Comparison of ENCODE assay signal across 11 mouse cellular contexts in the genomic region with DNA sequence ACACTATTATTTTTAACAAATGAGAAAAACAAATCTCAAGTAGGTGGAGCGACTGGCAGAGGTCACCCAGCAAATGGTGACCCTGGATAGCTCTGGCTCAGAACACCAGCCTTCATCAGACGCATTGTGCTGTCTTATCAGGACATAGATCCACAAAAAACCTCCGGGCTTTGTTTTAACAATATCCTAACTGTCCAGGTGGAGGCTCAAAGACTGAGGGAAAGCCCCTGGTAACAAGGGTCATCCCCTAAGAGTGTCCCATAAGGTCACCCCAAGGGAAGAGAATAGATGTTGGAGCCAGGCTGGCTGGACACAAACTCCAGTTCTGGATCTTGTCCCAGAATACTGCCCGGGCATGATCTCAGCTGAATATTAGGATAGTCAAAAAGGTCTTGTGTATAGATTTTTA. TPM values are rescaled to one million over a fixed set of nuclear protein-coding genes. Genes with fewer than 3 reads are reported as not detected.
DNase-seq lines count a peak whose midpoint lies in the region; ATAC-seq and TF ChIP-seq lines count a peak whose summit lies in the region.
"Had no signal": no experiment of that assay in that cellular context is flagged by ENCODE, and none has a peak within 500 bp of the region (broad histone marks: within the 10 kb centered on the region; RNA-seq: fewer than 3 reads in every experiment).

No protein-coding gene starts in this region.

- no peak overlapping the region for H3K4me2 ChIP-seq in forebrain, postnatal 0 days (ENCODE audit: low read depth)
- H3K4me2 ChIP-seq: intestine, embryonic 15.5 days had no signal

- no peaks in the 10 kb centered on the region for H3K9me3 ChIP-seq in heart, embryonic 10.5 days
- H3K9me3 ChIP-seq in forebrain, postnatal 0 days (ENCODE audit: low read length), result no peaks in the 10 kb centered on the region
- H3K9me3 ChIP-seq: intestine, embryonic 15.5 days had no signal

- ATAC-seq in forebrain, postnatal 0 days, result no peak
- ATAC-seq: intestine, embryonic 15.5 days; Patski had no signal

- no peaks in the 10 kb centered on the region for H3K36me3 ChIP-seq in heart, embryonic 10.5 days
- H3K36me3 ChIP-seq in forebrain, postnatal 0 days (ENCODE audit: insufficient read depth), result no peaks in the 10 kb centered on the region
- H3K36me3 ChIP-seq: intestine, embryonic 15.5 days had no signal

- peaks cover 28% of the 10 kb centered on the region for H3K4me1 ChIP-seq in heart, embryonic 10.5 days
- no peaks in the 10 kb centered on the region for H3K4me1 ChIP-seq in forebrain, postnatal 0 days (ENCODE audit: insufficient read depth)
- H3K4me1 ChIP-seq: intestine, embryonic 15.5 days had no signal

- intact Hi-C loops in heart, postnatal 10 days (cut with DNase I), result loop anchor here (5.0 kb wide), 1 partner anchor 86 kb away; no protein-coding TSS in a partner anchor

- no peak overlapping the region for H3K27ac ChIP-seq in heart, embryonic 10.5 days
- H3K27ac ChIP-seq in forebrain, postnatal 0 days (ENCODE audit: low read depth, low read length), result no peak overlapping the region
- H3K27ac ChIP-seq: intestine, embryonic 15.5 days had no signal

- no peak for TF ChIP-seq CTCF in forebrain, postnatal 0 days (IDR thresholded peaks at IDR 0.05; ENCODE audit: low read depth)

- WGBS in heart, embryonic 10.5 days, result 61% methylated on average over 4 of the region's 4 CpGs
- WGBS in forebrain, postnatal 0 days, result 81% methylated on average over 4 of the region's 4 CpGs

- peak; percentile 82 to 88 for DNase-seq in heart, adult 18-20 months
- no peak for DNase-seq in heart, embryonic 10.5 days (ENCODE audit: low spot score)
- peak; percentile 66 for DNase-seq in adrenal gland, postnatal 10 days
- DNase-seq in heart, postnatal 10 days, result peak; percentile 73 to 75
- DNase-seq in kidney, postnatal 10 days, result peak; percentile 72
- DNase-seq in ovary, postnatal 10 days (ENCODE audit: low spot score), result no peak
- no peak for DNase-seq in forebrain, postnatal 0 days
- DNase-seq in embryo, embryonic 10 days (ENCODE audit: low spot score), result no peak
- DNase-seq: retina, postnatal 1 day had no signal

- no peak overlapping the region for H3K4me3 ChIP-seq in heart, embryonic 10.5 days
- no peak overlapping the region for H3K4me3 ChIP-seq in forebrain, postnatal 0 days (ENCODE audit: low read depth, low read length)
- H3K4me3 ChIP-seq: intestine, embryonic 15.5 days had no signal

- no peaks in the 10 kb centered on the region for H3K27me3 ChIP-seq in heart, embryonic 10.5 days (ENCODE audit: insufficient read depth, poor library complexity, severe bottlenecking)
- no peaks in the 10 kb centered on the region for H3K27me3 ChIP-seq in forebrain, postnatal 0 days (ENCODE audit: insufficient read depth, low read length)
- H3K27me3 ChIP-seq: intestine, embryonic 15.5 days; Patski had no signal

- H3K9ac ChIP-seq in forebrain, postnatal 0 days, result no peak overlapping the region
- H3K9ac ChIP-seq: intestine, embryonic 15.5 days had no signal

RNA-seq across cellular contexts. Expression of gene Rhob, which starts 56.6 kb away (rescaled TPM):
- 100 to 1,000 TPM; 165 to 172 TPM for total RNA-seq in heart, adult 18-20 months (2021)
- polyA plus RNA-seq in heart, embryonic 10.5 days (2016; fragmentation: Nextera tagmentation; extraction: Ambion mirVana), result 33.7 and 42.1 TPM in 2 replicates
- 100 to 1,000 TPM; 177 to 223 TPM for total RNA-seq in adrenal gland, postnatal 10 days (2021)
- total RNA-seq in heart, postnatal 10 days (2021), result 100 to 1,000 TPM; 167 to 177 TPM
- 278 and 289 TPM in 2 replicates for total RNA-seq in forebrain, postnatal 0 days (2014; rRNA removed)
- 69.9 and 78.9 TPM in 2 replicates for polyA plus RNA-seq in forebrain, postnatal 0 days (2015; fragmentation: Nextera tagmentation; extraction: Ambion mirVana)

Comparison
In these comparisons a context has a peak if more than half of its experiments do, and no peak if none do; other contexts are left out.
1. DNase-seq: peak in heart, adult 18-20 months (2 of 2), adrenal gland, postnatal 10 days (single experiment), heart, postnatal 10 days (2 of 2) and kidney, postnatal 10 days (single experiment); none in heart, embryonic 10.5 days (single experiment), ovary, postnatal 10 days (single experiment), forebrain, postnatal 0 days (single experiment) and embryo, embryonic 10 days (single experiment).